Mouse (Mus musculus) liver, adult (tissue): Measurements from ENCODE around the gene Dmap1.

Source experiments
- GATA4 ChIP-seq: IDR thresholded peaks from 2 replicates; pipeline ENCODE4 v1.6.1; 2014; ENCODE audit warnings: mild to moderate bottlenecking, low read length; ENCODE audit not compliant: insufficient replicate concordance

Gene Dmap1

DNA sequence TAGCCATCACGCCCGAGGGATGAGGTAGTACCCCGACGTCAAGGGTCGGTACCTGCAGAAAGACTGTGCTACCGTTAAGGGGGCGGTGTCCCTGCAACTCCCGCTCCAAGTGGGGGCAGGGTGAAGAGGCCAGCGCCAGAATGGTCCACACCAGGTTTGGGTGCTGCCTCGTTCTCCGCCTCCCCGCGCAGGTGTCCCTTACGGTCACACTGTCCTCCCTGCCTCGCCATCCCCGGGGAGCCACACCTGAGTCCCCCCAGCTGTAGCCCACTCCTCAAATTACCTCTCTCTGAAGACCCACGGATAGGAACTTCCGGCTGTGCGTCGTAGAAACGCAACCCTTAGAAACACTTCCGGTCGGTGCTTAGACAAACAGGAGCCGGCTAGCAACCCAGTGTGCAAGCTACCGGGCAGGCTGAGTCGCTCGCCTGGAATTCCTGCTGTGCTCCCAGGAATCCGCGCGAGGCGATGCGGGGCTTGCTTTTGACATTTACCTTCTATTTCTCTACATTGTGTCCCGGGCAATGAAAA is at the start of gene Dmap1:
Dmap1 (minus strand) TSS at position 343 of the 531 bp plus-strand sequence.
- TF ChIP-seq GATA4 = peak; percentile 29; the same call in 1 of the 2 replicates

DNA sequence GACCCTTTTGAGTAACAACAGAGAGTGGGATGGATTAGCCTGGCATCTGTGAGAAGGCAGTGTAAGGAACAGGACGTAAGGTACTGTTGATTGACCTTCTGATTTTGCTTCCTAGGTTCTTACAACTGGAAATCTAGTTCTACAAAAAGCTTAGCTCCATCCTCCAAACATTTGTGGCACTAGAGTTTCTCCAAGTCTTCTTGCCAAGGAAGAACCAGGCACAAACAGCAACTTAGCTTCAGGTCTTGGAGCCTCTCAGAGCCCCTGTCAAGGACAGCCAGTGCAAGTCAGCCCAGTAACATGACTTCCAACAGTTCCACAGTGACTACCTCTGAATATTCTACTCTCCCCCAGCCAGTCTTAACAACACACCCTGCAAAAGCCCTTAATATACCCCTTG is 42.0 kb upstream of the Dmap1 start, which contains the start of gene Gm12845:
Gm12845 (plus strand) TSS at position 301 of the 400 bp plus-strand sequence.
- TF ChIP-seq GATA4 = no peak

DNA sequence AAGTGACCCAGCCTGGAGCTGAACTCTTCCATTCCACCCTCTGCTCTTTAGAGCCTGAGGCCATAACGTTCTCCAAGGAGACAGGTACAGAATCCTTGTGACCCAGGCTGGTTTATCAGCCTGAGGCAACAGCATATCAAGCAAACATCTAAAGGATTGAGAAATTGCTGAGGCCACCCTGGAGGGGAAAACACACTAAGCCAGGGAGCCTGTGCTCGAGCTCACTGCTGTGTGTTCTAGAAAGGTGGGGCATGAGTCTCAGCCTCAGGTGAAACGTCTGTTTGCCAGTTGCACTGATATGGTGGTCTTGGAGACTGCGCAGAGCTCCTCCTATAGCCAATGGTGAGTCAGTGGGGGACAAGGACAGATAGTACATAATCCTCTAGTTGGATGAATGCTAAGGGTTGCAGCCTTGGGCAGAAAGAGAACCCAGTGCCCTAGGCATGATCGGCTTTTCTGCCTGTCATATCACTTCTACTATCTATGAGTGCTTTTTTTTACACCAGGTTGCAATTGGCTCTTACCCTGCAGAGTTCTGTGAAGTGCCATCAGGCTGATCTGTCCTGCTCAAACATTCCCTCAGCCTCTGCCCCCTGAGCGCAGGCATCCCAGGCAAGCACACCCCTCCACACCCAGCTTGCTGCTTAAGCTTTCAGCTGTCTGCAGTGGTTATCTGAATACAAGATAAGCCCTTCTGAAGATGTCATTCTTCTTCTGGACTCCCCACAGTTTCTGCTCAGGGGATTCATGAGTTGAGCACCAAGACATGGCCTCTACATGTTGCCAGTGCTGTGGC is 31.4 kb upstream of the Dmap1 start:
- TF ChIP-seq GATA4 = no peak

DNA sequence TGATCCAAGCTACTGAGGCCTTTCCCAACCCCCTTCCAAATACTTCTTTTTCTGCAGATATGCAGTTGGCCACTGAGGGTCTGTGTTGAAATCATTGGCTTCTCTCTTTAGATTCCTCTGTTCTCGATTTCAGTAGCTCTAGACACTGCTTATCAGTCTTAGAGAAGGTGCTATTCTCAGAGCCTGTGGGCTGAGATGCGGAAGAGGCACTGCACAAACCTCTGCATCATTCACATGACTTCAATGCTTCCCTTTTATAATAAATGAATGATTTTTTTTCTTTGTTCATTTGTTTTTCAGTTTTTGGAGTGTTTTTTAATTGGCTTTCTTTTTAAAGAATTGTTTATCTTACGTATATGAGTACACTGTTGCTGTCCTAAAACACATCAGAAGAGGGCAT is 30.2 kb upstream of the Dmap1 start:
- TF ChIP-seq GATA4 = no peak

DNA sequence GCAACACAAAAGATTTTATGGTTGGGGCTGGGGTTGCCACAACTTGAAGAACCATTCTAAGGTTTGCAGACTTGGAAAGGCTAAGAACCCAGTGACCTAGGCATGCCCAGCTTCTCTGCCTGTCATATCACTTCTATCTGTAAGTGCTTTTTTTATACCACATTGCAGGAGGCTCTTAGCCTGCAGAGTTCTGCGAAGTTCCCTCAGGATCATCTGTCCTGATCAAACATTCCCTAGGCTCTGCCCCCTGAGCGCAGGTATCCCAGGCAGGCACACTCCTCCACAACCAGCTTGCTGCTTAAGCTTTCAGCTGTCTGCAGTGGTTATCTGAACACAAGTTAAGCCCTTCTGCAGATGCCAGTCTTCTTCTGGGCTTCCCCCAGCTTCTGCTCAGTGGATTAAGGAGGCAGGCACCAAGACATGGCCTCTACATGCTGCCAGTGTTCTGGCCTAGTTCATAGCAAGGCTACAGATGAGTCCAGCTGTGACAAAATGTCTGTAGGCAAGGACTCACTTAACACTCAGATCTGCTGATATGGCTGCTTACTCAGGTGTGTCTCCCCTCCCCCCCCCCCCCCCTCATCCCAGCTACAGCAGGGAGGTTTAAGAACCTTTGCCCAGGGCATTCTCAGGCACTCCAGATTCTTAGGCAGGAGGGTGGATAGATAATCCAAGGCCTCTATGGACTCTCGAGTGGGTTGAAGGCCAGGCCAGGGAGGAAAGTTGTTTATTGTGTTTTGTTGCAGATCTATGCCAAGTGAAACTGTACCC is 26.9 kb upstream of the Dmap1 start:
- TF ChIP-seq GATA4 = no peak

DNA sequence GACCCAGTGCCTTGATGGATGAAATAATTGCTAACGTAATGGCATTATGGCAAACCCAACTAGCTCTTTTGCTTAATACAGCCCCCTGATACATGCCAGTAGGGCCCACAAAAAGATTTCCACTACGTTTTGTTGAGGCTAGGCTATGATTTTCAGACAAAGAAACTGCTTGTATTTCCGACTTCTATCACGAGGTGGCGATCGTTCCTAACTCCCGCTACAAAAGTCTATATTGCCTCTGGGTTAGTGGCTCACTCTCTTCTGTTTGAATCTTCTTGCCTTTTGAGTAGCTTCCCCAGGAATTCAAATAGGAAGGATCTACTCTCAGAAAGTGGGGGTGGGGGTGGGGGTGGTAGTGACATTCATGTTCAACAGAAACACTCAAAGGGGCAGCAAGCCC is 23.3 kb upstream of the Dmap1 start:
- no peak for TF ChIP-seq GATA4

DNA sequence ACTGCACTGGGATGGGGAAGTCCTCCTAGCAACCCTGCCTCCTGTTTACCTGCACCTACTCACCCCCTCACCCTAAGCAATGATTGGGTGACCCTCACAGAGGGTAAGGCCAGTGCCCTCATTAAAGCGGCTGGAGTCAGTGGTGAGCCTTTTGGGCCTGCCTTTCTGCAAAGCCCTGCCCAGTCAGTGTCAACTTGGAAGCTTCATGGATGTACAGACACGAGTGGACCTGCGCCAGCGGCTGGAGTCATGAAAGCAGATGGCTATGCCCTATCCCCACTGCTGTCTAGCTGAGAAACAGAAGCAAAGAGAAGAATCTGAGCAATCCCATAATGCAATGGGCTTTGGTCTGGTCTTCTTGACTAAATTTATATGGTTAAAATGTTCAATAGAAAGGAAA is 4.3 kb upstream of the Dmap1 start:
- no peak for TF ChIP-seq GATA4

DNA sequence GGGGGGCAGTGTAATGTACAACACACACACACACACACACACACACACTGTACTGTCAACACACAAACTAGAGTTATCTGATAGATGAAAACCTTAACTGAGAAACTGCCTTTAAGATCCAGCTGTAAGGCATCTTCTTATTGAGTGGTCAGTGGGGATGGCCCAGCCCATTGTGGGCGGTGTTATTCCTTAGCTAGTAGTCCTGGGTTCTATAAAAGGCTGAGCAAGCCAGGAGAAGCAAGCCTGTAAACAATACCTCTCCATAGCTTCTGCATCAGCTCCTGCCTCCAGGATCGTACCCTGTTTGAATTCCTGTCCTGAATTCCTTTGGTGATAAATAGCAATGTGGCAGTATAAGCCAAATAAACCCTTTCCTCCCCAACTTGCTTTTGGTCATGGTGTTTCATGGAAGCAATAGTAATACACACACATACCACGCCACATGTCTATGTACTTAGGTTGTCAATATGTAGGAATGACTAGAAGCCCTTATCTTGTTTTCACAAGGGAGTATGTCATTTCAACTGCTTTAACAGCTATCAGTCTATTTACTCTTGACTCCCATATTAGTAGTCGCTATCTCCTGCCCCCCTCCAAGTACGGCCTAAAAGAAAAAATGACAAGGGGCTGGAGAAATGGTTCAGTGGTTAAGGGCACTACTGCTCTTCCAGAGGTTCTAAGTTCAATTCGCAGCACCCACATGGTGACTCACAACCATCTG is 1.1 kb upstream of the Dmap1 start:
- TF ChIP-seq GATA4 = no peak

DNA sequence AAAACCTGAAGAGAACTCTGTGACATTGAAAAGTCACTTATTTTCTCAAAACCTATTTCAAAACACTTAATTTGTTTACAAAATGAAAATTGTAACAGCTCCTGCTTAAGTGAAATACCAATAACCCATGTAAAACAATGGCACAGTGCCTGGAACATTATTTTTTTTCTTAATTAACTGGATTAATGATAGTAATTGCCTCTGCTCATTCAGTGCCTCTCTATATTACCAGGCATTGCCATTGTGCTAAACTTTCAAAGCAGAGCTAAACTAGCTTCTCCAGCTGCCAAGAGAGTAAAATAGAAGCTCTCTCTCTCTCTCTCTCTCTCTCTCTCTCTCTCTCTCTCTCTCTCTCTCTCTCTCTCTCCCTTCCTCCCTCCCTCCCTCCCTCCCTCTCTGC is 390 bp upstream of the Dmap1 start:
- TF ChIP-seq GATA4 = no peak

DNA sequence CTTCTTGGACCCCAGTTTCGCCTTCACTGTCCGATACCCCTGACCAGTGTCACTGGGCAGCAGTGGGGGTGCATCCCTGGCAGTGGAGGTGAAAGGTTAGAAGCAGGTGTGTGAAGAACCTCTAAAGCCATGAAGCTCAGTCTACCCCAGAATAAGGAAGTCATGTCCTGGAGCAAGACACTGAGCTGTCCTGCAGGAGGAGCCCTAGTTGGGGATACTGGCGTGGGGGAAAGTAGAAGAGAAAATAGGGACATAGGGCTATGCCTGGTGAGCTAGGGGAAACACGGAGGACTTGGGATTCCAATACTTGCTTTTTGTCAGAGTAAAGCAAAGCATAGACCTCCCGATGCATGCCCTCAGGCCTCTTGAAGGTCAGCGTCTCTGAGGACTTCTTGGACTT is 1.1 kb downstream of the Dmap1 start:
- no peak for TF ChIP-seq GATA4

DNA sequence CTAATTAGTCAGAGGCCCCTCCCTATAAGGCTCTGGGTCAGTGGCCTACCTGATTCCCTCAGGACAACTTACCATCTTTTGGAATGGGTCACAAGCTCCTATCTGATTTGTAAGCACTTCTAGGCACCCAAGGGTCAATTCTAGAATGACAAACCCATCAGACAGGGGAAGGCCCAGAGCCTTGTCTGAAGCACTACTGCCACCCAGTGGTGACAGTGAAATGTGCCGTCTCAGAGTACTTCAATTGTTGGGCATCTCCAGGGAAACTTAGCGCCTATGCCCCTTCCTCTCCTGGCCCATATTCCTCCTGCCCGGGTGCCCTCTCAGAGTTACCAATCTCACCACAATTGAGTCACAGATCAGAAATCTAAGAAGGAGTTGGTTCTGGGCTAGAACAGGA is 5.2 kb downstream of the Dmap1 start:
- TF ChIP-seq GATA4 = no peak

DNA sequence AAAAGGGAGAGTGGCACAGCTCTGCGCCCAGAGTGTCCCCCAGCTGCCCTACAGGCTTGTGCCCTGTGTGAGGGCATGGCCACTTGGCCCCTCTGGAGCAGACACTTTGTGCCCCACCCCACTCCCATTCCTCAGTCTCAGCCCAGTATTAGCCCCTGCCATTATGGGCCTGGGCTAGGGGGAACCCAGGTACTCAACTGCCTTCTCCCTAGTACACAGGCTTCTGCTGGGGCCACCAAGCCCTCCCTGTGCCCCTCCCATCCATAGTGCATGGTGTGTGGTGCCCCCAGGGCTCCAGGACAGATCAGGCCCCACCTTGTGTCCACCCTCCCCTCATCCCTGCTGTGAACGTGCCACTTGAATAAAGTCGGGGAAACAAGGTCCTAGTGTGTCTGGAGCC is 8.2 kb downstream of the Dmap1 start:
- no peak for TF ChIP-seq GATA4

DNA sequence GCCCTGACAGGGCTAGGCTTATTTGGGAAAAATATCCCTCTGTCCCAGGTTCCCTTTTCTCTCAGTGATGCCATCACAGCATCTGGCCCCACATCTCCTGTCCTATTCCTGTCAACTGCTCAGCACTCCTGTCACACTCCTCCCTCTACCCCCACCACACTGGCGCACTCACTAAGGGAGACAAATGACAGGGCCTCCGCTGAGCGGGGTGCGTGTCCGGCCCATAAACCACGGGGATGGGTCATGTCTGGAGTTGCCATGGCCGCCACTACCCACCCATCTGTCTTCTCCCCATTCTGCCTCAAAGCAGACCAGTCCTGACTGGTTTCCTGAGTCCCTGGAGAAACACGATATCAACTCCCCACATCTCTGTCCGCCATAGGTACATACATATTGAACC is 10.0 kb downstream of the Dmap1 start:
- no peak for TF ChIP-seq GATA4

DNA sequence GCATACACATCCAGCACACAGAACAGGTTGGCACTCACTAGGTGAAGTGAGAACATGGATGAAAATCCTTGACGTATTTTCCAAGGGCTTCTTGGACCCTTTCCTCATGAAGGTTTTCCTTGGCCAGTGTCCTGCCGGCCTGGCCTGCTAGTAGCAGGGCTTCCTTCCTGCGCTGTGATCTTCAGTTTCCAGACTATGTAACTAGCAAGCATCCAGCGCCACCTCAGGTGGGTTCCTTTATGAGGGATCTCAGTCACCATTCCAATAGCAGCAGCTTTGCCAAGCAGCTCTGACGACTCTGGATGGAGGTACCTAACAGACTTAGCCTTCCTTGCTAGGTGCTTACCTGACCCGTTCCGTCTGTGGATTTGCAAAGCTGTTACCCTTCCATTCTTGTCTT is 12.2 kb downstream of the Dmap1 start:
- TF ChIP-seq GATA4 = no peak

DNA sequence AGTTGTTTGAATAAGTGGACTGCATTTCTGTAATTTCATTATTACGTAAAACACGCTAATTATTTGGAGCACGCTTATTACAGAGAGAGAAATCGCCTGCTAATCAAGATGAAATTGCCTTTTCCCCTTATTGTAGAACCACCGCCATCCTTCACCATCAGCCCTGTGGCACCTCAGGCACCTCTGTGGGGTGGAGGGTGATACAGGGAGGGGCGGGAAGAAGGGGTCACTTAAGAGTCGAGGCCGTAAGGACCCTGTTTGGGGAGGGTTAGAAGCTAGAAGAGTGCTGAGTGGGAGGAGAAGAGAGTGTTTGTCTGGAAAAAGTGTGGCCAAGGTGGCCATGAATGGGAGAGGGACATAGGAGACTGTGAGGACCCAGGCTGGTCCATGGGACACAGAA is 16.0 kb downstream of the Dmap1 start:
- no peak for TF ChIP-seq GATA4

DNA sequence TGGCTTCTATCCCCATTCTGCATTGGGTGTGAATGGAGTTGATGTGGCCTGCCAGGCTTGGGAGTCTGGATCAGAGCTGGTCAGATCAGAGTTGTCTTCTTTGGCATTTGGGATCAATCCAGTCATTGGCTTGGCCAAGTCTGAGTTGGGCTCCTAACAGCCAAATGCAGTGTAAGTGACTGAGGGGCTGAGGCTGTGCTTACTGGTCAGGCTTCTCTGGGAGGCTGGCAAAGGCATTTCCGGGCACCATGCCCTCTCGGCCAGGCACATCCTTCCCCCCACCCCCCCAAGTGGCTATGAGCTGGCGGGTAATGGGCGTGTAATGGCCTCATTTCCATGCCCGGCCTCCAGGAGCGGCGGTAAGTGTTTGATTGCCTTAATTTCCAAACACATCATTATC is 16.5 kb downstream of the Dmap1 start:
- TF ChIP-seq GATA4 = no peak
